Mouse (Mus musculus): Measurements from ENCODE around the gene Gm45717. TPM values are rescaled to one million over a fixed set of nuclear protein-coding genes. Genes with fewer than 3 reads are reported as not detected.

Gm45717 gene
- total and polyA plus RNA-seq, 3 experiments = not detected

- Histone ChIP-seq H3K36me3 (replicated peaks) (peaks cover 53% of the 10 kb centered on the region), H3K4me3 (ENCODE audit: low read depth, low read length) (no peak overlapping the region), H3K27me3 (ENCODE audit: insufficient read depth, low read length) (peaks cover 2% of the 10 kb centered on the region; the same call in 1 of the 2 replicates), H3K9me3 (replicated peaks) (no peaks in the 10 kb centered on the region), H3K4me1 (ENCODE audit: insufficient read depth, low read depth, low read length) (peaks cover 61% of the 10 kb centered on the region)
- TF ChIP-seq TAL1 (conservative IDR thresholded peaks at IDR 0.05; ENCODE audit: low read depth, low read length) = no peak
- no peak for TF ChIP-seq CTCF (IDR thresholded peaks at IDR 0.05; ENCODE audit: low read depth, low read length)
- no peak for TF ChIP-seq GATA2 (IDR thresholded peaks at IDR 0.05; ENCODE audit: borderline replicate concordance, low read depth, low read length)
- TF ChIP-seq POLR2AphosphoS5 (IDR thresholded peaks at IDR 0.05; ENCODE audit: insufficient replicate concordance, low read depth, low read length) = no peak
- TF ChIP-seq GATA1 (IDR thresholded peaks at IDR 0.05; ENCODE audit: borderline replicate concordance, low read length) = no peak
- DNase-seq (ENCODE audit: low spot score) (no peak), ATAC-seq (ENCODE audit: extremely low read depth, insufficient number of reproducible peaks, low FRiP score, poor library complexity, severe bottlenecking) (no peak)
Measured at GRCm38 (mm10) chr7:140952441-140952840, 3.3 kb downstream of the Gm45717 start.

- H3K4me3 ChIP-seq (ENCODE audit: low read depth, low read length) = no peak overlapping the region
- TF ChIP-seq CTCF (IDR thresholded peaks at IDR 0.05; ENCODE audit: low read depth, low read length) = no peak
- no peak for TF ChIP-seq GATA1 (IDR thresholded peaks at IDR 0.05; ENCODE audit: borderline replicate concordance, low read length)
- TF ChIP-seq TAL1 (conservative IDR thresholded peaks at IDR 0.05; ENCODE audit: low read depth, low read length) = no peak
- no peak for TF ChIP-seq GATA2 (IDR thresholded peaks at IDR 0.05; ENCODE audit: borderline replicate concordance, low read depth, low read length)
- no peak for TF ChIP-seq POLR2AphosphoS5 (IDR thresholded peaks at IDR 0.05; ENCODE audit: insufficient replicate concordance, low read depth, low read length)
- H3K36me3 ChIP-seq (replicated peaks) = peaks cover 60% of the 10 kb centered on the region
- H3K27me3 ChIP-seq (ENCODE audit: insufficient read depth, low read length) = peaks cover 2% of the 10 kb centered on the region; the same call in 1 of the 2 replicates
- DNase-seq (ENCODE audit: low spot score) (no peak), ATAC-seq (ENCODE audit: extremely low read depth, insufficient number of reproducible peaks, low FRiP score, poor library complexity, severe bottlenecking) (no peak)
- H3K9me3 ChIP-seq (replicated peaks) = no peaks in the 10 kb centered on the region
- peaks cover 64% of the 10 kb centered on the region for H3K4me1 ChIP-seq (ENCODE audit: insufficient read depth, low read depth, low read length)
Measured at GRCm38 (mm10) chr7:140951765-140952164, 4.0 kb downstream of the Gm45717 start.

GRCm38 (mm10) chr7:140951051-140951450 is 4.7 kb downstream of the Gm45717 start:
- Histone ChIP-seq H3K4me1 (ENCODE audit: insufficient read depth, low read depth, low read length) (peaks cover 64% of the 10 kb centered on the region), H3K4me3 (ENCODE audit: low read depth, low read length) (no peak overlapping the region), H3K36me3 (replicated peaks) (peaks cover 67% of the 10 kb centered on the region), H3K9me3 (replicated peaks) (no peaks in the 10 kb centered on the region), H3K27me3 (ENCODE audit: insufficient read depth, low read length) (peaks cover 2% of the 10 kb centered on the region)
- ATAC-seq (ENCODE audit: extremely low read depth, insufficient number of reproducible peaks, low FRiP score, poor library complexity, severe bottlenecking) (no peak), DNase-seq (ENCODE audit: low spot score) (no peak)
- no peak for TF ChIP-seq GATA2 (IDR thresholded peaks at IDR 0.05; ENCODE audit: borderline replicate concordance, low read depth, low read length)
- TF ChIP-seq TAL1 (conservative IDR thresholded peaks at IDR 0.05; ENCODE audit: low read depth, low read length) = no peak
- no peak for TF ChIP-seq CTCF (IDR thresholded peaks at IDR 0.05; ENCODE audit: low read depth, low read length)
- no peak for TF ChIP-seq GATA1 (IDR thresholded peaks at IDR 0.05; ENCODE audit: borderline replicate concordance, low read length)
- TF ChIP-seq POLR2AphosphoS5 (IDR thresholded peaks at IDR 0.05; ENCODE audit: insufficient replicate concordance, low read depth, low read length) = no peak

GRCm38 (mm10) chr7:140949824-140950530 is 5.8 kb downstream of the Gm45717 start, which contains the start of gene Ifitm5:
Gene Ifitm5 (minus strand): TSS chr7:140950291.
- Histone ChIP-seq H3K9me3 (replicated peaks) (no peaks in the 10 kb centered on the region), H3K27me3 (ENCODE audit: insufficient read depth, low read length) (peaks cover under 1% of the 10 kb centered on the region; the same call in 1 of the 2 replicates), H3K4me3 (ENCODE audit: low read depth, low read length) (no peak within 1 kb of the TSS), H3K4me1 (ENCODE audit: insufficient read depth, low read depth, low read length) (peaks cover 56% of the 10 kb centered on the region), H3K36me3 (replicated peaks) (peaks cover 78% of the 10 kb centered on the region)
- DNase-seq (ENCODE audit: low spot score) (no peak), ATAC-seq (ENCODE audit: extremely low read depth, insufficient number of reproducible peaks, low FRiP score, poor library complexity, severe bottlenecking) (no peak)
- TF ChIP-seq CTCF (IDR thresholded peaks at IDR 0.05; ENCODE audit: low read depth, low read length) (no peak), GATA2 (IDR thresholded peaks at IDR 0.05; ENCODE audit: borderline replicate concordance, low read depth, low read length) (no peak), POLR2AphosphoS5 (IDR thresholded peaks at IDR 0.05; ENCODE audit: insufficient replicate concordance, low read depth, low read length) (no peak), TAL1 (conservative IDR thresholded peaks at IDR 0.05; ENCODE audit: low read depth, low read length) (no peak), GATA1 (IDR thresholded peaks at IDR 0.05; ENCODE audit: borderline replicate concordance, low read length) (no peak)

GRCm38 (mm10) chr7:140949255-140949654 is 6.5 kb downstream of the Gm45717 start:
- Histone ChIP-seq H3K36me3 (replicated peaks) (peaks cover 85% of the 10 kb centered on the region), H3K4me1 (ENCODE audit: insufficient read depth, low read depth, low read length) (peaks cover 49% of the 10 kb centered on the region)

GRCm38 (mm10) chr7:140948161-140948560 is 7.6 kb downstream of the Gm45717 start:
- no peaks in the 10 kb centered on the region; the same call in 1 of the 2 replicates for H3K27me3 ChIP-seq (ENCODE audit: insufficient read depth, low read length)
- H3K4me3 ChIP-seq (ENCODE audit: low read depth, low read length) = no peak overlapping the region
- ATAC-seq (ENCODE audit: extremely low read depth, insufficient number of reproducible peaks, low FRiP score, poor library complexity, severe bottlenecking) (no peak), DNase-seq (ENCODE audit: low spot score) (no peak)
- peaks cover 49% of the 10 kb centered on the region for H3K4me1 ChIP-seq (ENCODE audit: insufficient read depth, low read depth, low read length)
- H3K9me3 ChIP-seq (replicated peaks) = no peaks in the 10 kb centered on the region
- no peak for TF ChIP-seq GATA1 (IDR thresholded peaks at IDR 0.05; ENCODE audit: borderline replicate concordance, low read length)
- TF ChIP-seq CTCF (IDR thresholded peaks at IDR 0.05; ENCODE audit: low read depth, low read length) = no peak
- TF ChIP-seq GATA2 (IDR thresholded peaks at IDR 0.05; ENCODE audit: borderline replicate concordance, low read depth, low read length) = no peak
- TF ChIP-seq TAL1 (conservative IDR thresholded peaks at IDR 0.05; ENCODE audit: low read depth, low read length) = no peak
- TF ChIP-seq POLR2AphosphoS5 (IDR thresholded peaks at IDR 0.05; ENCODE audit: insufficient replicate concordance, low read depth, low read length) = no peak
- H3K36me3 ChIP-seq (replicated peaks) = peaks cover 94% of the 10 kb centered on the region

More at GRCm38 (mm10) chr7:140949255-140949654, 6.5 kb downstream of the Gm45717 start:
- ATAC-seq (ENCODE audit: extremely low read depth, insufficient number of reproducible peaks, low FRiP score, poor library complexity, severe bottlenecking) = no peak
- Histone ChIP-seq H3K4me3 (ENCODE audit: low read depth, low read length) (no peak overlapping the region), H3K27me3 (ENCODE audit: insufficient read depth, low read length) (no peaks in the 10 kb centered on the region; the same call in 1 of the 2 replicates), H3K9me3 (replicated peaks) (no peaks in the 10 kb centered on the region)
- DNase-seq (ENCODE audit: low spot score) = no peak
- no peak for TF ChIP-seq GATA2 (IDR thresholded peaks at IDR 0.05; ENCODE audit: borderline replicate concordance, low read depth, low read length)
- no peak for TF ChIP-seq CTCF (IDR thresholded peaks at IDR 0.05; ENCODE audit: low read depth, low read length)
- no peak for TF ChIP-seq TAL1 (conservative IDR thresholded peaks at IDR 0.05; ENCODE audit: low read depth, low read length)
- TF ChIP-seq POLR2AphosphoS5 (IDR thresholded peaks at IDR 0.05; ENCODE audit: insufficient replicate concordance, low read depth, low read length) = no peak
- TF ChIP-seq GATA1 (IDR thresholded peaks at IDR 0.05; ENCODE audit: borderline replicate concordance, low read length) = no peak
